In genomic region chrX:134717752-134718308, GRCm38 (mm10) we compare ENCODE assay signal across 8 mouse cellular contexts. TPM values are rescaled to one million over a fixed set of nuclear protein-coding genes. Genes with fewer than 3 reads are reported as not detected.
A peak's percentile ranks its signal among the peaks of the same experiment; 100 is the strongest.
DNase-seq lines count a peak whose midpoint lies in the region; ATAC-seq and TF ChIP-seq lines count a peak whose summit lies in the region.

Gene Armcx1 (plus strand): TSS chrX:134717963.

- no peak for TF ChIP-seq EP300 in heart, postnatal 0 days (IDR thresholded peaks at IDR 0.05; ENCODE audit: low read depth)
- TF ChIP-seq EP300 in liver, embryonic 14.5 days (IDR thresholded peaks at IDR 0.05; ENCODE audit: low read depth): no peak

- DNase-seq in forebrain, embryonic 11.5 days (ENCODE audit: low spot score): peak; percentile 79
- DNase-seq in heart, postnatal 0 days (ENCODE audit: low spot score): peak; percentile 64
- DNase-seq in kidney, postnatal 36 days: peak; percentile 56 to 62
- DNase-seq in liver, embryonic 14.5 days (ENCODE audit: low read depth in 3 of 3, low spot score in 3 of 3): peak in 2 of 3 experiments; percentile 25 to 27
- DNase-seq in thymus, postnatal 14 days: peak; percentile 47

- peaks cover 31% of the 10 kb centered on the region for H3K36me3 ChIP-seq in E14TG2a.4 (ENCODE audit: insufficient read depth, low read length)
- no peaks in the 10 kb centered on the region for H3K36me3 ChIP-seq in forebrain, embryonic 11.5 days (ENCODE audit: control insufficient read depth, insufficient read depth, low read length)
- H3K36me3 ChIP-seq in heart, postnatal 0 days (replicated peaks; ENCODE audit: control insufficient read depth, insufficient read depth, low read length): peaks cover 12% of the 10 kb centered on the region
- no peaks in the 10 kb centered on the region for H3K36me3 ChIP-seq in liver, embryonic 14.5 days (replicated peaks; ENCODE audit: control insufficient read depth, insufficient read depth, low read depth)
- H3K36me3 ChIP-seq in neural tube, embryonic 13.5 days: peaks cover 15% of the 10 kb centered on the region

- no peaks in the 10 kb centered on the region for H3K27me3 ChIP-seq in E14TG2a.4 (ENCODE audit: insufficient read depth, low read length)
- no peaks in the 10 kb centered on the region; the same call in 1 of the 2 replicates for H3K27me3 ChIP-seq in forebrain, embryonic 11.5 days (ENCODE audit: control insufficient read depth, insufficient read depth, low read length)
- no peaks in the 10 kb centered on the region for H3K27me3 ChIP-seq in heart, postnatal 0 days (ENCODE audit: control insufficient read depth, insufficient read depth, low read length)
- H3K27me3 ChIP-seq in liver, embryonic 14.5 days (ENCODE audit: control insufficient read depth, insufficient read depth, low read length): no peaks in the 10 kb centered on the region
- H3K27me3 ChIP-seq in neural tube, embryonic 13.5 days: no peaks in the 10 kb centered on the region

- H3K9ac ChIP-seq in forebrain, embryonic 11.5 days (ENCODE audit: low read length): peak within 1 kb of the TSS; percentile 67
- peak within 1 kb of the TSS; percentile 67 for H3K9ac ChIP-seq in heart, postnatal 0 days (replicated peaks; ENCODE audit: low read depth, low read length)
- peak within 1 kb of the TSS; percentile 54 for H3K9ac ChIP-seq in liver, embryonic 14.5 days (replicated peaks)
- peak within 1 kb of the TSS; percentile 82 for H3K9ac ChIP-seq in neural tube, embryonic 13.5 days

- H3K9me3 ChIP-seq in E14TG2a.4 (ENCODE audit: low read length): 0 out of 2 replicates have a peak, but pooled peaks cover 5% of the 10 kb centered on the region
- no peaks in the 10 kb centered on the region for H3K9me3 ChIP-seq in forebrain, embryonic 11.5 days (ENCODE audit: control insufficient read depth, low read length)
- no peaks in the 10 kb centered on the region for H3K9me3 ChIP-seq in heart, postnatal 0 days (replicated peaks; ENCODE audit: control insufficient read depth, low read length)
- H3K9me3 ChIP-seq in liver, embryonic 14.5 days (ENCODE audit: control insufficient read depth, low read length): no peaks in the 10 kb centered on the region
- H3K9me3 ChIP-seq in neural tube, embryonic 13.5 days: no peaks in the 10 kb centered on the region

- TF ChIP-seq CTCF in E14TG2a.4 (conservative IDR thresholded peaks at IDR 0.05; ENCODE audit: low read length): no peak
- TF ChIP-seq CTCF in heart, postnatal 0 days (IDR thresholded peaks at IDR 0.05; ENCODE audit: low read depth): no peak
- no peak for TF ChIP-seq CTCF in liver, embryonic 14.5 days (IDR thresholded peaks at IDR 0.05; ENCODE audit: low read depth)

- peaks cover 12% of the 10 kb centered on the region for H3K4me1 ChIP-seq in E14TG2a.4 (replicated peaks; ENCODE audit: low read depth, low read length)
- no peaks in the 10 kb centered on the region for H3K4me1 ChIP-seq in brown adipose tissue, adult 24 weeks (ENCODE audit: control insufficient read depth, insufficient read depth, insufficient read length, low read length)
- H3K4me1 ChIP-seq in forebrain, embryonic 11.5 days (replicated peaks; ENCODE audit: control insufficient read depth, insufficient read depth, low read length): no peaks in the 10 kb centered on the region
- H3K4me1 ChIP-seq in heart, postnatal 0 days (ENCODE audit: control insufficient read depth, insufficient read depth): no peaks in the 10 kb centered on the region
- H3K4me1 ChIP-seq in liver, embryonic 14.5 days (replicated peaks; ENCODE audit: control insufficient read depth in 2 of 2, insufficient read depth in 2 of 2, low read length in 1 of 2): peaks cover 0 to 2% of the 10 kb centered on the region in 2 experiments; a peak in 1 of 4 replicates
- peaks cover 6% of the 10 kb centered on the region; the same call in 1 of the 2 replicates for H3K4me1 ChIP-seq in neural tube, embryonic 13.5 days (replicated peaks)

- ATAC-seq in forebrain, embryonic 11.5 days (replicated peaks; ENCODE audit: low FRiP score): peak; percentile 93
- peak; percentile 93 for ATAC-seq in heart, postnatal 0 days (ENCODE audit: insufficient read depth, low read depth)
- ATAC-seq in liver, embryonic 14.5 days (ENCODE audit: insufficient read depth): peak; percentile 86
- peak; percentile 96 for ATAC-seq in neural tube, embryonic 13.5 days (ENCODE audit: low read depth)

- H3K27ac ChIP-seq in brown adipose tissue, adult 24 weeks (replicated peaks; ENCODE audit: low read depth, low read length): peak within 1 kb of the TSS; percentile 26; the same call in 1 of the 2 replicates
- peak within 1 kb of the TSS; percentile 84 for H3K27ac ChIP-seq in forebrain, embryonic 11.5 days (ENCODE audit: low read depth, low read length)
- H3K27ac ChIP-seq in heart, postnatal 0 days (ENCODE audit: low read depth): peak within 1 kb of the TSS; percentile 91
- no peak within 1 kb of the TSS for H3K27ac ChIP-seq in liver, embryonic 14.5 days
- H3K27ac ChIP-seq in neural tube, embryonic 13.5 days (replicated peaks): peak within 1 kb of the TSS; percentile 96

- 13% methylated on average over 16 of the region's 16 CpGs for WGBS in forebrain, embryonic 11.5 days
- WGBS in heart, postnatal 0 days: 11% methylated on average over 16 of the region's 16 CpGs
- 12% methylated on average over 16 of the region's 16 CpGs for WGBS in liver, embryonic 14.5 days (ENCODE audit: insufficient replicate concordance)
- WGBS in neural tube, embryonic 13.5 days: 10% methylated on average over 16 of the region's 16 CpGs

- peak within 1 kb of the TSS; percentile 55 for H3K4me2 ChIP-seq in forebrain, embryonic 11.5 days (ENCODE audit: low read depth, low read length, severe bottlenecking)
- H3K4me2 ChIP-seq in heart, postnatal 0 days (ENCODE audit: low read depth, low read length): peak within 1 kb of the TSS; percentile 62
- peak within 1 kb of the TSS; percentile 74 for H3K4me2 ChIP-seq in liver, embryonic 14.5 days (ENCODE audit: low read depth)
- H3K4me2 ChIP-seq in neural tube, embryonic 13.5 days: peak within 1 kb of the TSS; percentile 60

- H3K4me3 ChIP-seq in E14TG2a.4 (replicated peaks; ENCODE audit: low read length): peak within 1 kb of the TSS; percentile 83
- H3K4me3 ChIP-seq in brown adipose tissue, adult 24 weeks (ENCODE audit: insufficient read depth, low read depth, low read length): peak within 1 kb of the TSS; percentile 59
- peak within 1 kb of the TSS; percentile 45 for H3K4me3 ChIP-seq in forebrain, embryonic 11.5 days (ENCODE audit: low read depth, low read length)
- H3K4me3 ChIP-seq in heart, postnatal 0 days (ENCODE audit: low read depth, low read length): peak within 1 kb of the TSS; percentile 62
- peak within 1 kb of the TSS; percentile 53 to 90 for H3K4me3 ChIP-seq in liver, embryonic 14.5 days (ENCODE audit: insufficient read depth in 1 of 2, low read depth in 2 of 2, low read length in 2 of 2)
- H3K4me3 ChIP-seq in neural tube, embryonic 13.5 days: peak within 1 kb of the TSS; percentile 51

RNA-seq across cellular contexts. Expression of gene Armcx1, which starts in this region (rescaled TPM):
- 4.3 and 8.5 TPM in 2 replicates for polyA plus RNA-seq in brown adipose tissue, adult 24 weeks (2012; ENCODE audit: insufficient read depth, insufficient read length, missing spikeins)
- polyA plus RNA-seq in forebrain, embryonic 11.5 days (2014; fragmentation: Nextera tagmentation; extraction: Ambion mirVana): 40.5 and 42.8 TPM in 2 replicates
- 3.9 and 13.9 TPM in 2 replicates for total RNA-seq in heart, postnatal 0 days (2014; rRNA removed; ENCODE audit: low replicate concordance)
- polyA plus RNA-seq in heart, postnatal 0 days (2015; fragmentation: Nextera tagmentation; extraction: Ambion mirVana): 21.8 and 22.7 TPM in 2 replicates
- polyA plus RNA-seq in liver, embryonic 14.5 days (2012; rRNA removed): 2.0 and 4.3 TPM in 2 replicates
- 4.4 and 4.7 TPM in 2 replicates for polyA plus RNA-seq in liver, embryonic 14.5 days (2014; fragmentation: Nextera tagmentation; extraction: Ambion mirVana)
- polyA plus RNA-seq in neural tube, embryonic 13.5 days (2015; fragmentation: Nextera tagmentation; extraction: Ambion mirVana): 88.0 and 88.5 TPM in 2 replicates

Comparison
In these comparisons a context has a peak if more than half of its experiments do, and no peak if none do; other contexts are left out.
1. DNase-seq: peak in every context shown above with its lines; median percentile 79 in forebrain, embryonic 11.5 days; 64 in heart, postnatal 0 days; 59 in kidney, postnatal 36 days; 47 in thymus, postnatal 14 days; 26 in liver, embryonic 14.5 days.